In the genomic region with DNA sequence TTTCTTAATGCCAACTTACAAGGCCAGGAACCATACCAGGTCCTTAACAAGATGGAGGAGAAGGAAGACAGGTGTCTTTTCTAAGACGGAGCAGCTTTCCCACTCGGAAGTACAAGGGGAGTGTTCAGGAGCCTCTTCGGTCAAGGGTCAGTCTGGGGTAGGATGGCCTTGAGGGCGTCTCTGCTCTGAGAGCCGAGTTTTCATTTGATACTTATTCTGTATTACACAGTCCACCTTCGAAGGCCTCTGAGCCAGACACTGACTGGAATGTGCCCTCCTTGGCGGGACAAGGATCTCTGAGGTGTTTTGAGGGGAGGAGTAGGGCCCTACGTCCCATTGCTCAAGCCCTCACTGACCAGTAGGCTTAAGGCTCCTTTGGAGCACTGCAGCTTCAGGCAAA, we compare ENCODE assay signal across 19 mouse cellular contexts.
A peak's percentile ranks its signal among the peaks of the same experiment; 100 is the strongest.
DNase-seq lines count a peak whose midpoint lies in the region; ATAC-seq and TF ChIP-seq lines count a peak whose summit lies in the region.
"Had no signal": no experiment of that assay in that cellular context is flagged by ENCODE, and none has a peak within 500 bp of the region (broad histone marks: within the 10 kb centered on the region; RNA-seq: fewer than 3 reads in every experiment).

No protein-coding gene starts in this region.

- no peak overlapping the region for H3K9ac ChIP-seq in embryonic facial prominence, embryonic 14.5 days (ENCODE audit: low read depth, low read length)
- H3K9ac ChIP-seq: forebrain, embryonic 13.5 days; heart, embryonic 13.5 days; hindbrain, embryonic 15.5 days had no signal

- no peak overlapping the region for H3K4me3 ChIP-seq in kidney, adult 2 months (ENCODE audit: insufficient read depth, low read depth, low read length)
- H3K4me3 ChIP-seq in embryonic facial prominence, embryonic 14.5 days (ENCODE audit: low read depth, low read length) = no peak overlapping the region
- H3K4me3 ChIP-seq: forebrain, embryonic 13.5 days; gastrocnemius, adult 2 months; heart, embryonic 13.5 days; hindbrain, embryonic 15.5 days had no signal

- DNase-seq in kidney, adult 2 months = peak; percentile 55
- DNase-seq in kidney, postnatal 10 days = no peak
- DNase-seq in embryonic facial prominence, embryonic 14.5 days (ENCODE audit: low spot score) = no peak
- peak; percentile 21 for DNase-seq in kidney, postnatal 14 days
- no peak for DNase-seq in adrenal gland, postnatal 14 days
- no peak for DNase-seq in spleen, postnatal 10 days (ENCODE audit: low spot score in 2 of 2)
- DNase-seq: adrenal gland, adult 2 months; adrenal gland, postnatal 36 days; cerebellum, adult 2 months; cerebellum, postnatal 10 days; gastrocnemius, adult 2 months; gastrocnemius, postnatal 25 days; heart, postnatal 36 days had no signal

- no peak overlapping the region for H3K4me2 ChIP-seq in embryonic facial prominence, embryonic 14.5 days (ENCODE audit: low read depth, low read length)
- H3K4me2 ChIP-seq: forebrain, embryonic 13.5 days; heart, embryonic 13.5 days; hindbrain, embryonic 15.5 days had no signal

- H3K4me1 ChIP-seq in kidney, adult 2 months (ENCODE audit: control insufficient read depth, insufficient read depth, low read length) = no peaks in the 10 kb centered on the region
- H3K4me1 ChIP-seq in embryonic facial prominence, embryonic 14.5 days (ENCODE audit: control insufficient read depth, insufficient read depth, low read length) = peaks cover 14% of the 10 kb centered on the region

- H3K9me3 ChIP-seq in embryonic facial prominence, embryonic 14.5 days (ENCODE audit: control insufficient read depth, low read length) = no peaks in the 10 kb centered on the region
- H3K9me3 ChIP-seq: forebrain, embryonic 13.5 days; heart, embryonic 13.5 days; hindbrain, embryonic 15.5 days had no signal

- TF ChIP-seq POLR2A in kidney, adult 2 months (IDR thresholded peaks at IDR 0.05; ENCODE audit: low read depth, low read length) = no peak

- no peaks in the 10 kb centered on the region for H3K27me3 ChIP-seq in kidney, adult 2 months (replicated peaks; ENCODE audit: control insufficient read depth, insufficient read depth, low read length)
- no peaks in the 10 kb centered on the region for H3K27me3 ChIP-seq in embryonic facial prominence, embryonic 14.5 days (replicated peaks; ENCODE audit: control insufficient read depth, insufficient read depth, low read length)
- H3K27me3 ChIP-seq: CH12.LX; heart, embryonic 13.5 days; Patski had no signal

- 59% methylated on average over 8 of the region's 8 CpGs for WGBS in kidney, adult 2 months
- WGBS in embryonic facial prominence, embryonic 14.5 days = 55% methylated on average over 8 of the region's 8 CpGs

- ATAC-seq in embryonic facial prominence, embryonic 14.5 days (ENCODE audit: low read depth) = no peak
- no peak for ATAC-seq in activated CD4-positive, CD25-positive, alpha-beta regulatory T cell, adult 4 months
- ATAC-seq: forebrain, embryonic 13.5 days; Patski had no signal

- H3K27ac ChIP-seq in kidney, adult 2 months (ENCODE audit: insufficient read depth, low read depth, low read length) = no peak overlapping the region
- H3K27ac ChIP-seq in embryonic facial prominence, embryonic 14.5 days (replicated peaks; ENCODE audit: low read depth, low read length) = peak overlapping the region; percentile 17; the same call in 1 of the 2 replicates
- H3K27ac ChIP-seq: forebrain, embryonic 13.5 days; gastrocnemius, adult 2 months; heart, embryonic 13.5 days; hindbrain, embryonic 15.5 days had no signal

- no peak for TF ChIP-seq CTCF in kidney, adult 2 months (conservative IDR thresholded peaks at IDR 0.05; ENCODE audit: insufficient read depth, insufficient read length, low read depth, low read length)

- no peaks in the 10 kb centered on the region for H3K36me3 ChIP-seq in kidney, adult 2 months (ENCODE audit: control insufficient read depth, insufficient read depth, low read length)
- H3K36me3 ChIP-seq in embryonic facial prominence, embryonic 14.5 days (ENCODE audit: control insufficient read depth, insufficient read depth, low read length) = no peaks in the 10 kb centered on the region
- H3K36me3 ChIP-seq: heart, embryonic 13.5 days; hindbrain, embryonic 15.5 days had no signal

Comparison
In these comparisons a context has a peak if more than half of its experiments do, and no peak if none do; other contexts are left out.
1. DNase-seq: peak in kidney, adult 2 months (single experiment) and kidney, postnatal 14 days (single experiment); none in kidney, postnatal 10 days (single experiment), embryonic facial prominence, embryonic 14.5 days (single experiment), adrenal gland, postnatal 14 days (single experiment) and spleen, postnatal 10 days (0 of 2).